Mouse (Mus musculus) stomach, postnatal 0 days (tissue): ENCODE measurements around the gene Pkp4.

ENCODE experiments used
- CTCF ChIP-seq: IDR thresholded peaks from 2 replicates; pipeline ENCODE4 v1.5.1; 2016; ENCODE audit warnings: antibody characterized with exemption, low read depth, mild to moderate bottlenecking, moderate library complexity
- EP300 ChIP-seq: optimal IDR thresholded peaks from 2 replicates; pipeline ENCODE3; 2016; ENCODE audit warnings: antibody characterized with exemption

GRCm38 (mm10) chr2:59344699-59345098, 184.0 kb downstream of the Pkp4 start:
- TF ChIP-seq CTCF, result no peak
- TF ChIP-seq EP300, result no peak
